Mouse (Mus musculus) c-Kit-positive CD71-positive TER-119-negative erythroid progenitor cells, embryonic 14.5 days (primary cell): ENCODE data around the gene Rabgap1l.
A peak's percentile ranks its signal among the peaks of the same experiment; 100 is the strongest.

Experiments used
- DNase-seq: peaks from one replicate; pipeline ENCODE4 v3.0.0-alpha.2; 2013; ENCODE audit warnings: low read depth

The Rabgap1l gene

DNA sequence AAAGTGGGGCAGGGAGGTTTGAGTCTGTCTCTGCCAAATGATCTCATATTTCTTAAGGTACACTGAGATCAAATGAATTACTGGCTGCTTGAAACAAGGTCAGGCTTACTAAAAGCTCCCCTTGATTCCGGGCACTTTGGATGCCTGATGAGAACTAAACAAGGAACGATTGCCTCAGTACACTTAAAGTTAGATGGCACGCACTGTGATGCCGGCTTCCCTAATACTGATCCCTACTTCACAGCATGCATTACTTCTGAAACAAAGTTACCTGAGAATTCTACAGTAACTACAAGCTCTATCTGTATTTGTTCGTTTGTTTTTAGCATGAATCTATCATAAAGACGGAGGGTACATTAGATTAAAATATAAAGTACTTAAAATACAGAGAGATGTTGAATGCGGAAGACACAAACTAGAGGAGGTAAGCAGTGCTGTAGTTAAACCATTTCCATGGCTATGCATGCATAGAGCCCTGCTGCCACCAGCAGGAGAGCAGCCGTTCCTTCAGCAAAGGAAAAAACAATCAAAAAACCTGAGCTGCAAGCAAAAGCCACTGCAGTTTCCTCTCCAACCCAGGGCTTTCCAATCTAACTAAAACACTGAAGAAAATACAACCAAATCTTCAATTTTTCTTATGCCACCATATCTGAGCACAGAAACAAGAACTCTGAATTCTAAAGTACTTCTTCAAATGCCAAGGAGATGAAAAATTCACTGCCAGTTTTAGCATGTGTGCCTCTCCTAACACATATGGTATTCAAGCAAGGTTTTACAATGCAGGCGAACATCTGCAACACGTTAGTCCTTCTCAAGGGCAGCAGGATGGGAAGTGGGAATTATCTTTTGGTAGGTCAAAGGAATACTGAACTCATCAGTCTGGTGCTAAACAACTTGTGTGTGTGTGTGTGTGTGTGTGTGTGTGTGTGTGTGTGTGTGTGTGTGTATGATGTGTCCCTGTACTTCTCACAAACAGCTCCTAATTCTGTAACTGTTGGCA is 415.4 kb downstream of the Rabgap1l start:
- no peak for DNase-seq

DNA sequence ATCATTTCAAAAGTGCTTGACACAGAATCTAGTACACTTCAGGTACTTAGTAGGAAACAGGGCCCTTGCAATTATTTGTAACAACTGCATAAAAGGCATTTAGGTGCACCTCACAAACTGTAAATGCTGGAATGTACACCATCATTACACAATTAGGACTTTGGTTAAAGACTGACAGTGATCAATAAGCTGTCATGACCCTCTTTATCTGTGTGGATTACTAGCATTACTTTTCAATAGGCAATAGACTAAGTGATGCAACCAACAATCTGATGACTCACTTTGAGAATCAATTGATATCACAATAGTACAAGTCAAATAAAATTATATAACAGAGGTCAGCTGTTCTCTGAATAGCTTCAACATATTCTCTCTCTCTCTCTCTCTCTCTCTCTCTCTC is 418.5 kb downstream of the Rabgap1l start:
- no peak for DNase-seq

DNA sequence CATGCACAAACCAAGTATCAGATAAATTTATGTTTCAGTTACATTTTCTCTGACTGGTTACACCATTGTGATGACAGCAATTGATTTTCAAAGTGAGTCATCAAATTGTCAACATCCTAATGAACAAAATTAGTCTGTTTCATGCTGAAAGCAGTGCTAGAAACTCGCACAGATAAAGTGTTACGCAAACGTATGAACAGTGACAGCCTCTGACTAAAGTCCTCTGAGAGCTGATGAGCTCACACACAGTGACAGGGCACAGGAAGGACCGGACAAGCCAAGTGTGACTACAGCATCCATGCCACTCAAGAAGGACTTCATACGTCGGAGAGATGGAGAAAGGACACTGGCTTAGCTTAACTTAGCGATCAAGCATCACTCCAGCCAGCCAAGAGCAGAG is 419.7 kb downstream of the Rabgap1l start:
- DNase-seq = no peak

DNA sequence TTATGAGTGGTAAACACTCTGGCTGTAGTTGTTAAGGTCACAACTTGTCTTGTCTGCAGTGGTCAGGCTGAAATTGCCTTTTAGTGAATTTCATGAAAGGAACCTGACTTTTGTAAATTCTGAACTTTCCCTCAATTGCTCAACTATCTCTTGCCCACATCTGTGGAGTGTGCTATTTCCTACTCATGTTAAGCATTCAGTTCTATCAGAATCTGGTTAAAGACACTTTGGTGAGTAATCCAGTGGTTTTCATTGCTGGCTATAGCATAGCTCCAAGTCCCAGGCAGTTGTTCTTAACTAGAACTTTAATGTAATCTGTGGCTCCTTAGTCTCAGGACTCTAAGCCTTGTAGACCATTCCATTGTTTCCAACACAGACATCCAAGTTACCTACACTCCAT is 421.3 kb downstream of the Rabgap1l start:
- no peak for DNase-seq

DNA sequence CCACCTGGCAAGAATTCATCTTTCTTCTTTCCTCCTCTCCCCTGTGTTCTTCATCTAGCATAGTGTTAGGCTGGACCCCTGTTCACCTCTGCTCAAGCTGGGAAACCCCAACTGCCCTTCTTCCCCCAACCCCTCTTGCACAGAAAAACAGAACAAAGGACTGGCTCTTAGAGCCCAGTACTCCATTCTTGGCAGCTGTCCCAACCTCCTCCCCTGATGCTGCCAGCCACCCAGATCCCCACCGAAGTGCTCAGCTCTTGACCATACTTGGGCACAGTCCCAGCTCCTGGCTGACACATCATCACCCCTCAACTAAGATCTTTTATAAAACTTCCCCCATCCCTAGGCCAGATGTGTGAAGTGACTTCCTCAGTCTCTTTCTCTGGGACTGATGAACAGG is 422.5 kb downstream of the Rabgap1l start:
- no peak for DNase-seq

DNA sequence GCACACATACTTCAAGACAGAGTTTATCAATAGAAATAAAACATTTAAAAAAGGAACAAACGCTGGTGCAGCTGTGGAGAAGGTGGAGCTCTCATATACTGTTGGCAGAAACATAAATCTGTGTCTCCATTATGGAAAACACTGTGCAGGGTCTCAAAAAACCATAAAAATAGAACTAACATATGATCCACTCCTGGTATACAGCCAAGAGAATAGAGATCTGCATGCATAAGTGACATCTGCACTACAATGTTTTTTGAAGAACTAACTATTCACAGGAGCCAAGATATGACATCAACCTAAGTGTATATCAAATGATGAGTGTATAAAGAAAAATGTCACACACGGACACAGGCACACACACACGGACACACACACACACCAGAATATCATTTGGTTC is 426.4 kb downstream of the Rabgap1l start:
- DNase-seq = no peak

DNA sequence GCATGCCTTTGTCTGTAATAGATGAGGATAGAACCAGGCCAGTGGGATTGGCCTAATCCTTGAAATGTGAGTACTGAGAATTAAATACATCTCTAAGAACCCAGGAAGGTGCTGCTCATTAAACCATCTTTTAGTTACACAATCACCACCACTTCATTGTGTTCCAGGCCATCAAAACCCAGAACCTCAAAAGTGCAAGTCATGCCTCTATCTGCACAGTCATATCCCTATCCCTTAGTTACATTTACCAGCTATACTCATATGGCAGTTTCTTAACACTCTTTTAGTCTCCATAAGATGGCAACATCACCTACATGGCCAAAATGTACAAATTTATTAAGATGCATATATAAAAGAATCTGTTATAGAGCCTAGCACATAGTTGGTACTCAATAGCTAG is 435.7 kb downstream of the Rabgap1l start:
- DNase-seq = no peak

DNA sequence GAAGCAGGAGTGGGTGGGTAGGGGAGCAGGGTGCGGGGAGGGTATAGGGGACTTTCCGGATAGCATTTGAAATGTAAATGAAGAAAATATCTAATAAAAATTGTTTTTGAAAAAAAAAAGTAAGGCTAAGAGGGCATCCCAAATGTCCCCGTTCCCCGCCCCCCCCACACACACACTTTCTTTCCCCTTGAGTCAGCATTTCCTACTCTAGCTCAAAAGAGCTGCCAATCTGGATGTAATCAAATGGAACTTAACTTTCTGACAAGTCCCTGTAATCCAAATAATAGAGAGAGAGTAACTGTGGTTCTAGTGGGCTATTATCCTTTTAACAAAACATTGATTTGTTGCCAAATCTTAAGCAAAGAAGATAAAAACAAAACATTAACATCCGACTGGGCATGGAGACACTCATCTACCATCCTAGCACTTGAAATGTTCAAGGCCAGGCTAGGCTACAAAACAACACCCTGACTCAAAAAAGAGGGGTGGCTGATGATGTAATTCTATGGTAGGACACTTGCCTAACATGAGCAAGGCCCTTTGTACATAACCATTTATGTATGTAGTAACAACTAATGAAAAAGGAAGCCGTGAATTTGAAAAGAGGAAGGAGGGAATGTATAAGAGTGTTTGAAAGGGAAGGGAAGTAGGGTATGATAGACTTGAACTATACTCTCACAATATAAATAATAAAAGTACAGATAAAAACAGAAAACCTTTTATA is 439.1 kb downstream of the Rabgap1l start:
- DNase-seq = no peak

DNA sequence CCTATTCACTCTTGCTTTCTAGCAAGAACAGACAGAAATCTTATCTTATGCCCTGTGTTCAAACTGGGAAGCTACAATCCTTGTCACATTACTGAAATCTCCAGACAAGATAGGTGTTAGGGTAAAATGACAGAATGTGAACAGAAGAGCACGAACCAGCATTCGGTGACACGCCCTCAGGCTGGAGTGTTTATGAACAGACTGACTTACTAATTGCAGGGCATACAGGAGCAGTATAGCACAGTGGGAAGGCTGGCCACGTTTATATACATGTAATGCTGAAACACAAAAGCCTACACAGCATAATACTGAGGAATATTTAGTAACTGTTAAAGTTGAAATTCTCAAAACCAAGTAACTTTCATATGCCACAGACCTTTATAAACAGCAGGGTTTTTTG is 440.7 kb downstream of the Rabgap1l start:
- no peak for DNase-seq

DNA sequence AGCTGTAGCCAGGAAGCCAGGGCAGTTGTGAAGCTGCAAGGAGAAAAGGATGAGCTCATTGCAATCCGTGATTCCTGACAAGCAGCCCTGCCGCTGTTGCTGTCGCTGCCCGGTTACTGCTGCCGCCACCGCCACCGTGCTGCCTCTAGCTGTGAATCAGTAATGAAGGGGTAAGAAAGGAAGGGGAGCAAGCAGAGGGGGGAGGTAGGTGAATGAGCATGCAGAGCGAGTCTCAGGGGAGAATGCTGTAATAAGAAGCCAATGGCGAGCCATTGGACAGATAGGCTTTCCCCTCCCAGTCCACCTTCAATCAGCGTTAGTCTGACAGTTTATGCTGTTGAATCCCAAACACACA is 441.2 kb downstream of the Rabgap1l start:
- DNase-seq = no peak

DNA sequence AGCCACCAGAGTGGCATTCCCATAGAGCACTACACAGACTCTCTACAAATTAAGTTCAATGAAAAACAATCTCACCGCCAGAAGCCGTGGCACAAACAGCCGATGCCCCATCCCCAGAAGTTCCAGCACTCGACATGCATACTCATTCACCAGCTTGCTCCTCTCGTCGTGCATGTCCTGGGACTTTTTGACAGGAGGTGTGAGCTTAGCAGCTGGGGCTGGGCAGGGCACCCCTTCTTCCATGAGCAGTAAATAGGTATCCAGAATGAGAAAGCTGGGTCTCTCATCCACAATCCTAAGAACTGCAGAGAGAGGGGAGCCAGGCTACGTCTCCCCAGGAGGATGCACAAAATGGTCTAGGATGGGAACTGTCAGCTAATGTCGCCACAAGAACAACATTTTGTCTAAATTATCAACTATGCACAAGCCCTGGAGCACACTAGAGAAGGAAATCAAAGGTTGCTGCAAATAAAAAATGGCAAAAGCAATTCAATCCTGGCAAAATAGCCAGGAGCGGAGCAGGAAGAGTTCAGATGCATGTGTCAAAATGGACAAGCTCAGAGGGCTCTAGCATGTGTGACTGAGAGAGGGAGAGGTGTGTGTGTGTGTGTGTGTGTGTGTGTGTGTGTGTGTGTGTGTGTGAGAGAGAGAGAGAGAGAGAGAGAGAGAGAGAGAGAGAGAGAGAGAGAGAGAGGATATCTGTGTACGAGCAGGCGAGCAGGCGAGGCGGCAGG is 441.7 kb downstream of the Rabgap1l start:
- DNase-seq = no peak

DNA sequence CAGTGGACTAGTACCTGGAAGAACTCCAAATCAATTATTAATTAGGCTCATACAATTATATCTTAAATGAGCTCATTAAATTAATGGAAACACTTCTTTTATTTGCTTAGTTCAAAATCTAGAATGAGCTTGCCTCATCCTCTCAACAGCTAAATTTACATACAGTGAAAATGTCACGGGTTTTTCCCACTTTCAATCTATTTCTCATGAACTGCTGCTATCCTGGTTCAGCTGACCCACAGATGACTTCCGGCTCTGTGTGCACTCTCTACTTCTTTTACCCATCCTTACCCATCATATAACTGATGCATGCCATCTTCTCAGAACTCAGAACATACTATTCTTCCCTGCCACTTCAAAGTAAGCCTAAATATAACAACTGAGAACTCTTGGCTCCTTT is 452.4 kb downstream of the Rabgap1l start:
- no peak for DNase-seq

DNA sequence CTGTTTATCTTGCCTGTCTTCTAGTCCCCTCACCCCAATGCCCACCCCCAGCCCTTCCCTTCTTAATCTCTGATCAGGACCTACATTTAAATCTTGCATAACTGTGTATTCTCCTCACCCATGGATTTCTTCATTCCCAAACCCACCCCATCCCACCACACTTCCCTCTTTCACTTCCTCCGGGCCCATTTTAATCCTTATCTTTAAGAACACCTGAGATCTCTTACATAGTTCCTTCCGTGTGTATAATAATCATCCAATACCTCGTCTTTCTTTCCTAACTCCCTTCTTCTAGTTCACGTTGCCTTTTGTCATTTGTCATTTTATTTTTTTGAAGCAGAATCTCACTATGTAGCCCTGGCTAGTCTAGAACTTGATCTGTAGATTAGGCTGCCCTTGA is 453.6 kb downstream of the Rabgap1l start:
- DNase-seq = no peak

DNA sequence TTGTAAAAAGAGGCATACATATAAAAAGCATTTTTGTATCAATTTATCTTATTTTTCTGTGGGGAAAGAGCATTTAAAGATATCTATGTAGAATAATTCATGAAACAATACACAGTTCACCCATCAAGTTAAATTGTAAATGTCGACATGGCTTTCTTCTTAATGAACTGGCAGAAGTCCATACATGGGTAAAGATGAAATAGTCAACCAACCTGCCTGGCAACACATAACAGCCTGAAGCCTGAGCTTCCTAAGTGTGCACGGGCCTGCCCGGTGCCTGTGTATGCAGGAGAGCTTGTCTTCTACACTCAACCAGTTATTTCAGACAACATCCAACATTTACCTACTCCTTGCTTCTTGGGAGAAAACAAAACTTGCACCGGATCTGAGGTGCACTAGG is 458.2 kb downstream of the Rabgap1l start:
- no peak for DNase-seq

DNA sequence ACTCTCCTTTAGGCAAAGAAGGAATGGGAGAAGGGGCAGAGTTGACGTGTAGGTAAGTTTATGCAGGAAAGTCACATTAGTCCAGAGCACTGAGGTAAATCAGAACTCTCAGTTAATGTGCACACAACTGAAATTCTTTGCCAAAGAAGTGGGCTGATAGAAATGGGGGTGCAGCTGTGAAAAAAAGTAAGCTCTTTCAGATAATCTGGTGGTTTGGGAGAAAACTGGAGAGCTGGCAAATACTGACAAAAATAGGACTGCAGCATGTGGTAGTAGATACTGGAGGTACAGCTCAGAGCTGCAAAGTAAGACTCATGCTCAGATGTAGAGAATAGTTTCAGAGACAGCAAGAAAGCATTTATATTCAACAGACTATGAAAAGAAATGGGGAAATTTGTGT is 462.2 kb downstream of the Rabgap1l start:
- DNase-seq = peak; percentile 31

DNA sequence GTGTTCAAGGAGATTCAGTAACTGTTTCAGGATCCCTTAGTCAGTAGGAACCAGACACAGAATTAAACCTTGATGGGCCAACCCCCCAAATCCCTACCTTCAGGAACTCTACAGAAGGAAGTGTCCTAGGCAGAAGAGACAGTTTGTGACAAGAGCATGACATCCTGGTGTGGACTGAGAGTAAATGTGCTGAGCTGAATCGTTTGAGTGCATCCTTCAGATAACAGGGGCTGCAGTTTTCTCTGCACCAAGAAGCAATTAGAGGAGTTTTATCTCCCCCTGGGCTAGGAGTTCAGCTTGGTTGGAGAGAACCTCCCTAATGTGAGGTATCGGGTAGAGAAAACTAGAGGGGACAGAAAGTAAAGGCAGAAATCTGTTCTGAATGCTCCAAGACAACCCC is 462.8 kb downstream of the Rabgap1l start:
- DNase-seq = peak; percentile 60

DNA sequence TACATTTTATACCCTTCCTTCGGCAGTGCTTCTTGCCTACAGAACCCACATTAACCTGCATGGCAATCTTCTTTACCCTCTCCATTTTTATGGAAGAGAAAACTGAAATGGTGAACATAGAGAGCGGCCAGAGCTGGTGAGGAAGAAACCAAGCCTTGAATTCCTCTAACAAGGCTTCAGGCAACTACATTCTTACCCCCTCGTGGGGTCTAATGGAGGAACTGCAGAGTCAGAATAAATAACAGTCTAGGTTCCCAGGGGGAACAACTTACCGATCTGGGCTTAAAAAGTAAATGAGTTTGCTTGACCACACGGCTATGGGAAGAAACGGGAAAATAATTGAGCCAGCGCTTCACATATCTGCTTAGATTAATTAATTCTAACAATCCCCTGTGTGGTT is 463.2 kb downstream of the Rabgap1l start:
- no peak for DNase-seq

DNA sequence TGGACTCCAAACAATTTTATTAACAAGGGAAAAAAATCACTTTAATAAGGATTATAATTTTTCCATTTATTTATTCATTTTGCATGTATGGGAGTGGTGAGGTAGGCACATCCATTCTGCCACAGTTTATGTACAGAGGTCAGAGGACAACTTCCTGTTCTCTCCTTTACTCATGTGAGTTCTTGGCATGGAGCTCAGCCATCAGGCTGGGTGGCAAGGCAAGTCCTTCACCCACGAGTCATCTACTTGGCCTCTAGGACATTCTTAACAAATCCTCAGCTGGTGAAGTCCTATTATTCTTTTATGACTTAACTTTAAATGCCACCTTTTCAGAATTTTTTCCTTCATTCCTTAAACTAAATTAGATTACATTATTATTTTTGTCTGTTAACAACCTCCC is 465.5 kb downstream of the Rabgap1l start:
- DNase-seq = no peak

DNA sequence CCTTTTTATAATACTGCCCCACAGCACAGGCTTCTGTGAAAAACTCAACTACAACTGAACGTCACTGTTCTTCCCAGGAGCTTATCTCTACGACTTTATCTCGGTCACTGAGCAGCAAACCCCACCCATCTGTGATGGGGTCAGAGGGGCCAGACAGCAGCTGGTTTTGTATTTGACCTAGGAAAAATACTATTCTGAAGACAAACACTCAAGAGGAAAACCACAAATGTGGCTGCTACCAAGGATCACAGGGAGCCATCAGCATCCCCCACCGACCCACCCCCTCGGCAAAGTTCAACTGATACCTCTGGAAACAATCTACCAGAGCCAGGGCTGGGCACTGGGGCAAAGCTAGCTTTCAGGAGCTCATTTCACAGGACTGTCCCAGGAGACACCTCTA is 467.5 kb downstream of the Rabgap1l start:
- DNase-seq = no peak

DNA sequence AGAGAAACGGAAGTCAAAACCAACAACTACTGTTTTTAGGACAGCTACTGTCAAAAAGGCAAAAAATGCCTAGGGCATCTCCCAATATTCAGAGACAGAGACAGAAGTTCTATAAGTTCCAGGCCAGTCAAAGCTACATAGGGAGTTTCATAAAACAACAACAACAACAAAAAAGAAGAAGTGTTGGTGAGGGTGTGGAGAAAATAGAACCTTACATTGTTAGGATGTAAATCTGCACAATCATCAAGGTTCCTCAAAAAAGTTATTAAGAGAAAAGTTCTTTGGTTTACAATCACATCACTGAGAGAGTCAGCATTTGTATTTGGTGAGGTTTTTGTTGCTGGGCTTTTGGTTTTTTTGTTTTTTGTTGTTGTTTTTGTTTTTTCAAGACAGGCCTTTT is 472.3 kb downstream of the Rabgap1l start:
- DNase-seq = no peak

DNA sequence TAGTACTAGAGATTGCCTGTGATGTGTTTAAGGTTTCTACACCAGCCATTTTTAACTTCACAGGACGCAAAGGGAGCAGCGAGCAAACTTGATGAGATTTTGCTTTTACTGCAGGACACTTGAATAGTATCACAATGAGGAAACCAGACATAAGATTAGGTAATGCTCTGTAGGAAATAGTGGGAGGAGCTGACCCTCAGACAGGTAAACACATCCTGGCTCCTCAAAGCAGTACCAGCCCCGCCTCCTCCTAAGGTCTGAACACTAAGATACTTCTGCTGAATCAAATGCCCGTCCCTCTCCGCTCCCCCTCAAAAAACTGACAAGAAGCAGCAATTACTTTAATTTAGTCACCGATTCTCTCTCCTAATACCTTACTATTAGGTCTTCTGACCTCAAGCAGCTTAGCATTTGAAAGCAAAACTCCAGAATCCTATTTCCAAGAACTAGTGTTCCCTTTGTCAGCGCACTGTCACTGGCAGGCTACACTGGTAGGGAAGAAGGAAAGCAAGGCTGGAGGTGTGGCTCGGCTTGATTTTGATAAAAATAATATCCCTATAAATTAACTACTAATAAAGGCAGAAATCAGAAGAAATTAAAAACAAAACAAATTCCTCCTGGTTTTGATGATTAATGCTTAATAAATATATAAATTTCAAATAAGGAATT is 474.8 kb downstream of the Rabgap1l start:
- no peak for DNase-seq

DNA sequence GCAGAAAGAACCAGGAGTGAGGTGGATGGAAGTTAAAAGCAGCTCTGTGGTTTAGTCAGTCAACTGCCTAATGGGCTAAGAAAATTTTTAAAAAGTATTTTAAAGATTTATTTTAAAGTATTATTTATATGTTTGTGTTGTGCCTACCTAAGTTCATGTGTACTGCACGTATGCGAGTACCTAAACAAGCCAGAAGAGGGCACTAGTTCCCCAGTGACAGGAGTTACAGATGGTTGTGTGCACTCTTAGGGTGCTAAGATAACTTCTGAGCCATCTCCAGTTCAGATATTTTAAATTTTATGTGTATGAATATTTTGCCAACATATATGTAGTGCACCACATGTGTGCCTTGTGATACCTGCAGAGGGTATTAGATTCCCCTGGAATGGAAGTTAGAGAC is 476.8 kb downstream of the Rabgap1l start:
- no peak for DNase-seq
